Mouse (Mus musculus): ENCODE measurements around the gene Csf2rb2. TPM values are rescaled to one million over a fixed set of nuclear protein-coding genes. Genes with fewer than 3 reads are reported as not detected.
"Not testable (repeated sequence)": the region's sequence is repeated elsewhere in the genome, so short reads cannot be mapped to it uniquely, and the experiment has no call there.

Gene Csf2rb2
- polyA plus RNA-seq, 1 experiment from 2014 or later = 0.11 TPM

- 82% methylated on average over 5 of the region's 5 CpGs for WGBS
- ATAC-seq (ENCODE audit: low read depth) = no peak
Observed at GRCm38 (mm10) chr15:78331523-78332340, 26.2 kb upstream of the Csf2rb2 start.

GRCm38 (mm10) chr15:78330706-78331105 lies 25.2 kb upstream of the Csf2rb2 start:
- no peak overlapping the region for H3K4me2 ChIP-seq (ENCODE audit: low read depth, low read length)
- H3K9ac ChIP-seq (replicated peaks; ENCODE audit: low read depth, low read length) = no peak overlapping the region
- no peaks in the 10 kb centered on the region for H3K27me3 ChIP-seq (ENCODE audit: control insufficient read depth, insufficient read depth, low read length)
- WGBS = 88% methylated on average over 4 of the region's 4 CpGs
- H3K4me1 ChIP-seq (ENCODE audit: control insufficient read depth, insufficient read depth, low read length) = no peaks in the 10 kb centered on the region
- no peak overlapping the region for H3K27ac ChIP-seq (ENCODE audit: low read depth, low read length)
- no peaks in the 10 kb centered on the region for H3K36me3 ChIP-seq (ENCODE audit: control insufficient read depth, insufficient read depth, low read length)
- no peak overlapping the region for H3K4me3 ChIP-seq (ENCODE audit: low read depth, low read length)
- no peaks in the 10 kb centered on the region for H3K9me3 ChIP-seq (ENCODE audit: control insufficient read depth, low read length)
- no peak for ATAC-seq (ENCODE audit: low read depth)

More at GRCm38 (mm10) chr15:78331523-78332340, 26.2 kb upstream of the Csf2rb2 start:
- Histone ChIP-seq H3K27ac (ENCODE audit: low read depth, low read length) (no peak overlapping the region), H3K36me3 (ENCODE audit: control insufficient read depth, insufficient read depth, low read length) (no peaks in the 10 kb centered on the region), H3K27me3 (ENCODE audit: control insufficient read depth, insufficient read depth, low read length) (no peaks in the 10 kb centered on the region), H3K4me1 (ENCODE audit: control insufficient read depth, insufficient read depth, low read length) (no peaks in the 10 kb centered on the region), H3K9ac (replicated peaks; ENCODE audit: low read depth, low read length) (no peak overlapping the region), H3K4me3 (ENCODE audit: low read depth, low read length) (no peak overlapping the region), H3K9me3 (ENCODE audit: control insufficient read depth, low read length) (no peaks in the 10 kb centered on the region), H3K4me2 (ENCODE audit: low read depth, low read length) (no peak overlapping the region)

- not testable (repeated sequence) for H3K4me2 ChIP-seq (ENCODE audit: low read depth, low read length); H3K4me1 ChIP-seq (ENCODE audit: control insufficient read depth, insufficient read depth, low read length); H3K27me3 ChIP-seq (ENCODE audit: control insufficient read depth, insufficient read depth, low read length); H3K9ac ChIP-seq (replicated peaks; ENCODE audit: low read depth, low read length); H3K36me3 ChIP-seq (ENCODE audit: control insufficient read depth, insufficient read depth, low read length); H3K27ac ChIP-seq (ENCODE audit: low read depth, low read length); H3K9me3 ChIP-seq (ENCODE audit: control insufficient read depth, low read length); H3K4me3 ChIP-seq (ENCODE audit: low read depth, low read length); ATAC-seq (ENCODE audit: low read depth)
- 84% methylated on average over 6 of the region's 6 CpGs for WGBS
Observed at GRCm38 (mm10) chr15:78329972-78330371, 24.5 kb upstream of the Csf2rb2 start.

GRCm38 (mm10) chr15:78328520-78329097 lies 23.1 kb upstream of the Csf2rb2 start:
- WGBS = 67% methylated on average over 3 of the region's 3 CpGs
- Histone ChIP-seq H3K9me3 (ENCODE audit: control insufficient read depth, low read length) (no peaks in the 10 kb centered on the region), H3K4me3 (ENCODE audit: low read depth, low read length) (no peak overlapping the region), H3K4me2 (ENCODE audit: low read depth, low read length) (no peak overlapping the region), H3K27ac (ENCODE audit: low read depth, low read length) (no peak overlapping the region), H3K27me3 (ENCODE audit: control insufficient read depth, insufficient read depth, low read length) (no peaks in the 10 kb centered on the region), H3K36me3 (ENCODE audit: control insufficient read depth, insufficient read depth, low read length) (no peaks in the 10 kb centered on the region), H3K4me1 (ENCODE audit: control insufficient read depth, insufficient read depth, low read length) (no peaks in the 10 kb centered on the region), H3K9ac (replicated peaks; ENCODE audit: low read depth, low read length) (no peak overlapping the region)
- no peak for ATAC-seq (ENCODE audit: low read depth)

- ATAC-seq (ENCODE audit: low read depth); H3K4me1 ChIP-seq (ENCODE audit: control insufficient read depth, insufficient read depth, low read length); H3K9me3 ChIP-seq (ENCODE audit: control insufficient read depth, low read length); H3K27me3 ChIP-seq (ENCODE audit: control insufficient read depth, insufficient read depth, low read length); H3K4me2 ChIP-seq (ENCODE audit: low read depth, low read length); H3K36me3 ChIP-seq (ENCODE audit: control insufficient read depth, insufficient read depth, low read length); H3K4me3 ChIP-seq (ENCODE audit: low read depth, low read length); H3K9ac ChIP-seq (replicated peaks; ENCODE audit: low read depth, low read length); H3K27ac ChIP-seq (ENCODE audit: low read depth, low read length): not testable (repeated sequence)
- 84% methylated on average over 6 of the region's 6 CpGs for WGBS
Observed at GRCm38 (mm10) chr15:78327753-78328341, 22.3 kb upstream of the Csf2rb2 start.

GRCm38 (mm10) chr15:78326747-78327146 lies 21.2 kb upstream of the Csf2rb2 start:
- no peak overlapping the region for H3K4me2 ChIP-seq (ENCODE audit: low read depth, low read length)
- 87% methylated on average over 10 of the region's 10 CpGs for WGBS
- H3K36me3 ChIP-seq (ENCODE audit: control insufficient read depth, insufficient read depth, low read length) = no peaks in the 10 kb centered on the region
- H3K27ac ChIP-seq (ENCODE audit: low read depth, low read length) = no peak overlapping the region
- no peaks in the 10 kb centered on the region for H3K27me3 ChIP-seq (ENCODE audit: control insufficient read depth, insufficient read depth, low read length)
- H3K4me1 ChIP-seq (ENCODE audit: control insufficient read depth, insufficient read depth, low read length) = no peaks in the 10 kb centered on the region
- H3K4me3 ChIP-seq (ENCODE audit: low read depth, low read length) = no peak overlapping the region
- H3K9ac ChIP-seq (replicated peaks; ENCODE audit: low read depth, low read length) = no peak overlapping the region
- no peak for ATAC-seq (ENCODE audit: low read depth)
- H3K9me3 ChIP-seq (ENCODE audit: control insufficient read depth, low read length) = no peaks in the 10 kb centered on the region

GRCm38 (mm10) chr15:78325671-78326339 lies 20.3 kb upstream of the Csf2rb2 start, which contains the start of gene Csf2rb:
Csf2rb (plus strand) TSS chr15:78325752.
- Histone ChIP-seq H3K27ac (ENCODE audit: low read depth, low read length) (no peak within 1 kb of the TSS), H3K27me3 (ENCODE audit: control insufficient read depth, insufficient read depth, low read length) (no peaks in the 10 kb centered on the region), H3K4me3 (ENCODE audit: low read depth, low read length) (no peak within 1 kb of the TSS), H3K9ac (replicated peaks; ENCODE audit: low read depth, low read length) (no peak within 1 kb of the TSS), H3K4me2 (ENCODE audit: low read depth, low read length) (no peak within 1 kb of the TSS), H3K36me3 (ENCODE audit: control insufficient read depth, insufficient read depth, low read length) (no peaks in the 10 kb centered on the region), H3K9me3 (ENCODE audit: control insufficient read depth, low read length) (no peaks in the 10 kb centered on the region), H3K4me1 (ENCODE audit: control insufficient read depth, insufficient read depth, low read length) (no peaks in the 10 kb centered on the region)
- 82% methylated on average over 11 of the region's 11 CpGs for WGBS
- no peak for ATAC-seq (ENCODE audit: low read depth)

GRCm38 (mm10) chr15:78324294-78324693 lies 18.8 kb upstream of the Csf2rb2 start:
- H3K27ac ChIP-seq (ENCODE audit: low read depth, low read length) = no peak overlapping the region
- no peaks in the 10 kb centered on the region for H3K36me3 ChIP-seq (ENCODE audit: control insufficient read depth, insufficient read depth, low read length)
- no peak overlapping the region for H3K9ac ChIP-seq (replicated peaks; ENCODE audit: low read depth, low read length)
- WGBS = 93% methylated on average over 2 of the region's 2 CpGs
- no peaks in the 10 kb centered on the region for H3K9me3 ChIP-seq (ENCODE audit: control insufficient read depth, low read length)
- no peaks in the 10 kb centered on the region for H3K27me3 ChIP-seq (ENCODE audit: control insufficient read depth, insufficient read depth, low read length)
- no peak overlapping the region for H3K4me3 ChIP-seq (ENCODE audit: low read depth, low read length)
- H3K4me1 ChIP-seq (ENCODE audit: control insufficient read depth, insufficient read depth, low read length) = no peaks in the 10 kb centered on the region
- H3K4me2 ChIP-seq (ENCODE audit: low read depth, low read length) = no peak overlapping the region
- no peak for ATAC-seq (ENCODE audit: low read depth)

- 76% methylated on average over 1 of the region's 1 CpGs for WGBS
- no peak overlapping the region for H3K9ac ChIP-seq (replicated peaks; ENCODE audit: low read depth, low read length)
- no peak overlapping the region for H3K27ac ChIP-seq (ENCODE audit: low read depth, low read length)
- no peaks in the 10 kb centered on the region for H3K4me1 ChIP-seq (ENCODE audit: control insufficient read depth, insufficient read depth, low read length)
- no peak overlapping the region for H3K4me2 ChIP-seq (ENCODE audit: low read depth, low read length)
- H3K27me3 ChIP-seq (ENCODE audit: control insufficient read depth, insufficient read depth, low read length) = no peaks in the 10 kb centered on the region
- no peaks in the 10 kb centered on the region for H3K36me3 ChIP-seq (ENCODE audit: control insufficient read depth, insufficient read depth, low read length)
- H3K4me3 ChIP-seq (ENCODE audit: low read depth, low read length) = no peak overlapping the region
- no peak for ATAC-seq (ENCODE audit: low read depth)
- no peaks in the 10 kb centered on the region for H3K9me3 ChIP-seq (ENCODE audit: control insufficient read depth, low read length)
Observed at GRCm38 (mm10) chr15:78323366-78323765, 17.8 kb upstream of the Csf2rb2 start.

Data from neural tube, embryonic 14.5 days (tissue).